Comparison of ENCODE assay signal across 9 mouse cellular contexts in the genomic region with DNA sequence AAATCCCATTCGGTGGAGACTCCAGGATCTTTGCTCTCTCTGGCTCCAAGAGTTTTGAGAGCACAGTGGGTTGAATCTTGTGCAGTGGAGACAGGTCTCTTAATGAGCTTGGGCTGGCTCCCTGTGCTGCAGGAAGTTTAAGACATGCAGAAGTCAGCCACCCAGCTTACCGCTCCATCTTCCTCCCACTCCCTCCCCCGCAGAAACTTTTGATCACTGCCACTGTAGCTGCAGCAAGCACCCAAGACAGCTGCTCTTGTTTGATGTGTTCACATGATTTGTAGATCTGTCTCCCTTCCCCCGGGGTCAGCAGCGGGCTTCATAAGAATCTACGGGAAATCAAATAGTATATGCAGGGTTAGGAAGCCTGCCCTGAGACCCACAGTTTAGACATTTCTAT. TPM values are rescaled to one million over a fixed set of nuclear protein-coding genes. Genes with fewer than 3 reads are reported as not detected.
DNase-seq lines count a peak whose midpoint lies in the region; ATAC-seq lines count a peak whose summit lies in the region.
"Had no signal": no experiment of that assay in that cellular context is flagged by ENCODE, and none has a peak within 500 bp of the region (broad histone marks: within the 10 kb centered on the region; RNA-seq: fewer than 3 reads in every experiment).

No protein-coding gene starts in this region.

- ATAC-seq in kidney, embryonic 14.5 days (ENCODE audit: low FRiP score, low TSS enrichment), result peak; percentile 34; the same call in 1 of the 2 replicates
- no peak for ATAC-seq in hindbrain, embryonic 14.5 days (ENCODE audit: low FRiP score)
- ATAC-seq in neural tube, embryonic 13.5 days (ENCODE audit: low read depth), result no peak
- no peak for ATAC-seq in liver, embryonic 12.5 days

- no peak overlapping the region for H3K4me2 ChIP-seq in kidney, embryonic 14.5 days (replicated peaks; ENCODE audit: low read depth, low read length)
- no peak overlapping the region for H3K4me2 ChIP-seq in hindbrain, embryonic 14.5 days (replicated peaks)
- H3K4me2 ChIP-seq in neural tube, embryonic 13.5 days, result no peak overlapping the region
- H3K4me2 ChIP-seq in liver, embryonic 12.5 days, result no peak overlapping the region

- no peak overlapping the region for H3K27ac ChIP-seq in kidney, embryonic 14.5 days (ENCODE audit: low read depth, low read length)
- peak overlapping the region; percentile 88; the same call in 1 of the 2 replicates for H3K27ac ChIP-seq in hindbrain, embryonic 14.5 days
- peak overlapping the region; percentile 76 for H3K27ac ChIP-seq in neural tube, embryonic 13.5 days (replicated peaks)
- no peak overlapping the region for H3K27ac ChIP-seq in liver, embryonic 12.5 days

- no peaks in the 10 kb centered on the region; the same call in 1 of the 2 replicates for H3K4me1 ChIP-seq in kidney, embryonic 14.5 days (ENCODE audit: control insufficient read depth, insufficient read depth, low read length)
- H3K4me1 ChIP-seq in hindbrain, embryonic 14.5 days (replicated peaks; ENCODE audit: control insufficient read depth, insufficient read depth, low read length), result peaks cover 27% of the 10 kb centered on the region
- H3K4me1 ChIP-seq in neural tube, embryonic 13.5 days (replicated peaks), result peaks cover 33% of the 10 kb centered on the region
- H3K4me1 ChIP-seq in liver, embryonic 12.5 days, result peaks cover 17% of the 10 kb centered on the region

- no peaks in the 10 kb centered on the region for H3K27me3 ChIP-seq in kidney, embryonic 14.5 days (ENCODE audit: control insufficient read depth, insufficient read depth, low read length)
- H3K27me3 ChIP-seq in hindbrain, embryonic 14.5 days (ENCODE audit: control insufficient read depth, insufficient read depth, low read length), result no peaks in the 10 kb centered on the region
- H3K27me3 ChIP-seq in neural tube, embryonic 13.5 days, result no peaks in the 10 kb centered on the region
- H3K27me3 ChIP-seq in liver, embryonic 12.5 days (replicated peaks), result no peaks in the 10 kb centered on the region

- 11% methylated on average over 6 of the region's 6 CpGs for WGBS in kidney, embryonic 14.5 days
- WGBS in hindbrain, embryonic 14.5 days, result 44% methylated on average over 6 of the region's 6 CpGs
- WGBS in neural tube, embryonic 13.5 days, result 32% methylated on average over 6 of the region's 6 CpGs
- 49% methylated on average over 6 of the region's 6 CpGs for WGBS in liver, embryonic 12.5 days (ENCODE audit: insufficient replicate concordance)

- no peak overlapping the region for H3K9ac ChIP-seq in kidney, embryonic 14.5 days (ENCODE audit: low read depth, low read length)
- no peak overlapping the region for H3K9ac ChIP-seq in hindbrain, embryonic 14.5 days
- H3K9ac ChIP-seq in neural tube, embryonic 13.5 days, result peak overlapping the region; percentile 46; the same call in 1 of the 2 replicates
- H3K9ac ChIP-seq in liver, embryonic 12.5 days, result no peak overlapping the region

- no peak for DNase-seq in kidney, adult 18-20 months
- peak; percentile 87 for DNase-seq in T-cell, adult 2 months (ENCODE audit: low spot score)
- no peak for DNase-seq in hindbrain, embryonic 14.5 days (ENCODE audit: low spot score)
- DNase-seq in frontal cortex, postnatal 14 days (ENCODE audit: low spot score in 2 of 2), result no peak
- no peak for DNase-seq in urinary bladder, postnatal 36 days (ENCODE audit: low spot score in 2 of 2)

- H3K9me3 ChIP-seq in kidney, embryonic 14.5 days (ENCODE audit: control insufficient read depth, low read length), result no peaks in the 10 kb centered on the region
- no peaks in the 10 kb centered on the region for H3K9me3 ChIP-seq in hindbrain, embryonic 14.5 days (ENCODE audit: control insufficient read depth, low read length)
- no peaks in the 10 kb centered on the region for H3K9me3 ChIP-seq in neural tube, embryonic 13.5 days
- no peaks in the 10 kb centered on the region for H3K9me3 ChIP-seq in liver, embryonic 12.5 days (replicated peaks)

- H3K4me3 ChIP-seq in kidney, embryonic 14.5 days (ENCODE audit: low read length), result no peak overlapping the region
- H3K4me3 ChIP-seq in hindbrain, embryonic 14.5 days (replicated peaks; ENCODE audit: low read length), result no peak overlapping the region
- H3K4me3 ChIP-seq in neural tube, embryonic 13.5 days, result no peak overlapping the region
- H3K4me3 ChIP-seq in liver, embryonic 12.5 days, result no peak overlapping the region
- H3K4me3 ChIP-seq: erythroblast, embryonic 14.5 days had no signal

- peaks cover 11% of the 10 kb centered on the region; the same call in 1 of the 2 replicates for H3K36me3 ChIP-seq in kidney, embryonic 14.5 days (ENCODE audit: control insufficient read depth, insufficient read depth, low read length)
- H3K36me3 ChIP-seq in hindbrain, embryonic 14.5 days (replicated peaks; ENCODE audit: control insufficient read depth, insufficient read depth), result peaks cover 25% of the 10 kb centered on the region
- peaks cover 42% of the 10 kb centered on the region for H3K36me3 ChIP-seq in neural tube, embryonic 13.5 days
- 0 out of 2 replicates have a peak, but pooled peaks cover 5% of the 10 kb centered on the region for H3K36me3 ChIP-seq in liver, embryonic 12.5 days

RNA-seq across cellular contexts. Expression of a gene that starts 42.3 kb away (rescaled TPM):
- polyA plus RNA-seq in kidney, embryonic 14.5 days (2014; fragmentation: Nextera tagmentation; extraction: Ambion mirVana), result not detected in 2 replicates
- polyA plus RNA-seq in hindbrain, embryonic 14.5 days (2014; fragmentation: Nextera tagmentation; extraction: Ambion mirVana), result 0.22 TPM in 1 of 2 replicates, not detected in the other
- polyA plus RNA-seq in neural tube, embryonic 13.5 days (2015; fragmentation: Nextera tagmentation; extraction: Ambion mirVana), result not detected in 2 replicates
- 0.06 TPM in 2 replicates for polyA plus RNA-seq in liver, embryonic 12.5 days (2016; fragmentation: Nextera tagmentation; extraction: Ambion mirVana)
- polyA plus RNA-seq: erythroblast, embryonic 14.5 days had no signal

RNA-seq across cellular contexts. Expression of a gene that starts 55.0 kb away (rescaled TPM):
- polyA plus RNA-seq in kidney, embryonic 14.5 days (2014; fragmentation: Nextera tagmentation; extraction: Ambion mirVana), result 41.7 and 60.9 TPM in 2 replicates
- polyA plus RNA-seq in hindbrain, embryonic 14.5 days (2014; fragmentation: Nextera tagmentation; extraction: Ambion mirVana), result 33.9 and 34.6 TPM in 2 replicates
- 39.7 and 58.5 TPM in 2 replicates for polyA plus RNA-seq in neural tube, embryonic 13.5 days (2015; fragmentation: Nextera tagmentation; extraction: Ambion mirVana)
- 36.2 and 36.6 TPM in 2 replicates for polyA plus RNA-seq in liver, embryonic 12.5 days (2016; fragmentation: Nextera tagmentation; extraction: Ambion mirVana)

Comparison
In these comparisons a context has a peak if more than half of its experiments do, and no peak if none do; other contexts are left out.
1. H3K27ac ChIP-seq: peak in hindbrain, embryonic 14.5 days (single experiment) and neural tube, embryonic 13.5 days (single experiment); none in kidney, embryonic 14.5 days (single experiment) and liver, embryonic 12.5 days (single experiment).